In genomic region chr2:174864657-174865056, GRCm38 (mm10) we compare ENCODE assay signal across 29 mouse cellular contexts.
DNase-seq lines count a peak whose midpoint lies in the region; ATAC-seq and TF ChIP-seq lines count a peak whose summit lies in the region.
"Had no signal": no experiment of that assay in that cellular context is flagged by ENCODE, and none has a peak within 500 bp of the region (broad histone marks: within the 10 kb centered on the region; RNA-seq: fewer than 3 reads in every experiment).

No protein-coding gene starts in this region.

- no peaks in the 10 kb centered on the region for H3K9me3 ChIP-seq in kidney, embryonic 14.5 days (ENCODE audit: control insufficient read depth, low read length)
- no peaks in the 10 kb centered on the region for H3K9me3 ChIP-seq in embryonic facial prominence, embryonic 13.5 days
- H3K9me3 ChIP-seq in limb, embryonic 13.5 days = no peaks in the 10 kb centered on the region
- H3K9me3 ChIP-seq in stomach, postnatal 0 days (ENCODE audit: control insufficient read depth, low read length) = no peaks in the 10 kb centered on the region
- H3K9me3 ChIP-seq: forebrain, embryonic 10.5 days; heart, embryonic 13.5 days; hindbrain, embryonic 12.5 days; liver, embryonic 15.5 days; lung, embryonic 15.5 days; neural tube, embryonic 12.5 days had no signal

- no peak for DNase-seq in kidney, adult 18-20 months
- no peak for DNase-seq in stomach, postnatal 0 days (ENCODE audit: low spot score)
- no peak for DNase-seq in cerebellum, adult 18-20 months
- DNase-seq in layer of hippocampus, adult 9-10 months (ENCODE audit: low spot score) = no peak
- DNase-seq: adrenal gland, postnatal 36 days; cerebellum, adult 11-12 months; cerebellum, postnatal 25 days; gastrocnemius, postnatal 14 days; heart, adult 2 months; heart, postnatal 14 days; liver; lung, postnatal 4 days; midbrain, embryonic 14.5 days; retina, postnatal 1 day; right cerebral cortex, postnatal 4 days; thymus, postnatal 14 days had no signal

- no peak for TF ChIP-seq EP300 in stomach, postnatal 0 days (optimal IDR thresholded peaks at IDR 0.05)

- H3K9ac ChIP-seq in kidney, embryonic 14.5 days (ENCODE audit: low read depth, low read length) = no peak overlapping the region
- H3K9ac ChIP-seq in embryonic facial prominence, embryonic 13.5 days = no peak overlapping the region
- H3K9ac ChIP-seq in limb, embryonic 13.5 days = no peak overlapping the region
- no peak overlapping the region for H3K9ac ChIP-seq in stomach, postnatal 0 days (ENCODE audit: low read length)
- H3K9ac ChIP-seq: heart, embryonic 13.5 days; hindbrain, embryonic 12.5 days; liver, embryonic 15.5 days; lung, embryonic 15.5 days; neural tube, embryonic 12.5 days had no signal

- H3K4me1 ChIP-seq in kidney, embryonic 14.5 days (ENCODE audit: control insufficient read depth, insufficient read depth, low read length) = peaks cover 19% of the 10 kb centered on the region
- peaks cover 31% of the 10 kb centered on the region for H3K4me1 ChIP-seq in embryonic facial prominence, embryonic 13.5 days
- peaks cover 56% of the 10 kb centered on the region for H3K4me1 ChIP-seq in limb, embryonic 13.5 days
- no peaks in the 10 kb centered on the region; the same call in 1 of the 2 replicates for H3K4me1 ChIP-seq in stomach, postnatal 0 days (replicated peaks; ENCODE audit: control insufficient read depth, insufficient read depth)
- H3K4me1 ChIP-seq: hindbrain, embryonic 12.5 days; liver, embryonic 15.5 days had no signal

- peak; percentile 40; the same call in 1 of the 2 replicates for ATAC-seq in kidney, embryonic 14.5 days (ENCODE audit: low FRiP score, low TSS enrichment)
- no peak for ATAC-seq in embryonic facial prominence, embryonic 13.5 days (ENCODE audit: insufficient number of reproducible peaks, insufficient read depth, low FRiP score, low TSS enrichment, low read depth)
- ATAC-seq in limb, embryonic 13.5 days (ENCODE audit: low FRiP score, low read depth) = peak; percentile 48; the same call in 1 of the 2 replicates
- no peak for ATAC-seq in stomach, postnatal 0 days (ENCODE audit: low FRiP score, low TSS enrichment)
- ATAC-seq: forebrain, embryonic 16.5 days; Patski had no signal

- H3K27me3 ChIP-seq in kidney, embryonic 14.5 days (ENCODE audit: control insufficient read depth, insufficient read depth, low read length) = no peaks in the 10 kb centered on the region
- H3K27me3 ChIP-seq in embryonic facial prominence, embryonic 13.5 days = no peaks in the 10 kb centered on the region
- H3K27me3 ChIP-seq in limb, embryonic 13.5 days = no peaks in the 10 kb centered on the region
- no peaks in the 10 kb centered on the region for H3K27me3 ChIP-seq in stomach, postnatal 0 days (ENCODE audit: control insufficient read depth, insufficient read depth, low read length)
- H3K27me3 ChIP-seq: heart, embryonic 13.5 days; hindbrain, embryonic 12.5 days; liver, embryonic 15.5 days; lung, embryonic 15.5 days; neural tube, embryonic 12.5 days; Patski had no signal

- H3K4me2 ChIP-seq in kidney, embryonic 14.5 days (replicated peaks; ENCODE audit: low read depth, low read length) = no peak overlapping the region
- H3K4me2 ChIP-seq in embryonic facial prominence, embryonic 13.5 days = no peak overlapping the region
- H3K4me2 ChIP-seq in limb, embryonic 13.5 days (replicated peaks) = no peak overlapping the region
- H3K4me2 ChIP-seq in stomach, postnatal 0 days (replicated peaks; ENCODE audit: low read depth) = no peak overlapping the region
- H3K4me2 ChIP-seq: heart, embryonic 13.5 days; hindbrain, embryonic 12.5 days; liver, embryonic 15.5 days; lung, embryonic 15.5 days; neural tube, embryonic 12.5 days had no signal

- WGBS in kidney, embryonic 14.5 days = 32% methylated on average over 3 of the region's 3 CpGs
- 46% methylated on average over 3 of the region's 3 CpGs for WGBS in embryonic facial prominence, embryonic 13.5 days
- WGBS in limb, embryonic 13.5 days = 51% methylated on average over 3 of the region's 3 CpGs
- 59% methylated on average over 3 of the region's 3 CpGs for WGBS in stomach, postnatal 0 days

- no peak for TF ChIP-seq CTCF in stomach, postnatal 0 days (IDR thresholded peaks at IDR 0.05; ENCODE audit: low read depth)

- no peak overlapping the region for H3K4me3 ChIP-seq in kidney, embryonic 14.5 days (ENCODE audit: low read length)
- H3K4me3 ChIP-seq in embryonic facial prominence, embryonic 13.5 days = no peak overlapping the region
- no peak overlapping the region for H3K4me3 ChIP-seq in limb, embryonic 13.5 days
- H3K4me3 ChIP-seq in stomach, postnatal 0 days (ENCODE audit: low read depth, low read length) = no peak overlapping the region
- H3K4me3 ChIP-seq: forebrain, embryonic 10.5 days; heart, adult 2 months; heart, embryonic 13.5 days; hindbrain, embryonic 12.5 days; liver, embryonic 15.5 days; lung, embryonic 15.5 days; neural tube, embryonic 12.5 days had no signal

- no peaks in the 10 kb centered on the region for H3K36me3 ChIP-seq in kidney, embryonic 14.5 days (ENCODE audit: control insufficient read depth, insufficient read depth, low read length)
- H3K36me3 ChIP-seq in embryonic facial prominence, embryonic 13.5 days = no peaks in the 10 kb centered on the region
- no peaks in the 10 kb centered on the region for H3K36me3 ChIP-seq in limb, embryonic 13.5 days
- no peaks in the 10 kb centered on the region for H3K36me3 ChIP-seq in stomach, postnatal 0 days (ENCODE audit: control insufficient read depth, insufficient read depth, low read length)
- H3K36me3 ChIP-seq: forebrain, embryonic 10.5 days; G1E; heart, embryonic 13.5 days; hindbrain, embryonic 12.5 days; liver, embryonic 15.5 days; lung, embryonic 15.5 days; neural tube, embryonic 12.5 days had no signal

- peak overlapping the region; percentile 71; the same call in 1 of the 2 replicates for H3K27ac ChIP-seq in kidney, embryonic 14.5 days (ENCODE audit: low read depth, low read length)
- H3K27ac ChIP-seq in embryonic facial prominence, embryonic 13.5 days = peak overlapping the region; percentile 45; the same call in 1 of the 2 replicates
- H3K27ac ChIP-seq in limb, embryonic 13.5 days = peak overlapping the region; percentile 63
- H3K27ac ChIP-seq in stomach, postnatal 0 days (replicated peaks) = peak overlapping the region; percentile 67
- H3K27ac ChIP-seq: forebrain, embryonic 10.5 days; heart, adult 2 months; heart, embryonic 13.5 days; hindbrain, embryonic 12.5 days; kidney, postnatal 0 days; liver, embryonic 15.5 days; lung, embryonic 15.5 days; neural tube, embryonic 12.5 days had no signal

Comparison
In these comparisons a context has a peak if more than half of its experiments do, and no peak if none do; other contexts are left out.
1. ATAC-seq: peak in kidney, embryonic 14.5 days (single experiment) and limb, embryonic 13.5 days (single experiment); none in embryonic facial prominence, embryonic 13.5 days (single experiment) and stomach, postnatal 0 days (single experiment).
2. Peak in every context shown above with its lines, with median percentiles within 50 percentile points of each other: H3K27ac ChIP-seq.